Mouse (Mus musculus): ENCODE measurements around the gene Ly6g6e. TPM values are rescaled to one million over a fixed set of nuclear protein-coding genes. Genes with fewer than 3 reads are reported as not detected.

Gene Ly6g6e
- total RNA-seq, 1 experiment, result 13.4 TPM

DNA sequence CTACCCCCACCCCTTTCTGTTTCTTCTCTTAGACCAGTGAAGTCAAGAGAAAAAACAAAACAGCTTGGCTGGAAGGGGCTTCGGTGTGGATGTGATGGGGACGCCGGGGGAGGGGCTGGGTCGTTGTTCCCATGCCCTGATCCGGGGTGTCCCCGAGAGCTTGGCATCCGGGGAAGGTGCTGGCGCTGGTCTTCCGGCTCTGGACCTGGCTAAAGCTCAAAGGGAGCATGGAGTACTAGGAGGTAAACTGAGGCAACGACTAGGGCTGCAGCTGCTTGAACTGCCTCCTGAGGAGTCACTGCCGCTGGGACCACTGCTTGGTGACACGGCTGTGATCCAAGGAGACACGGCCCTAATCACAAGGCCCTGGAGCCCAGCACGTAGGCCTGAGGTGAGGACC lies 16.6 kb upstream of the Ly6g6e start:
- TF ChIP-seq MAFK (IDR thresholded peaks at IDR 0.05; ENCODE audit: insufficient read depth, low read depth, low read length) (no peak), CHD2 (IDR thresholded peaks at IDR 0.05; ENCODE audit: low read depth, low read length) (no peak), ZNF384 (IDR thresholded peaks at IDR 0.05; ENCODE audit: low read depth, low read length) (no peak), ZC3H11A (IDR thresholded peaks at IDR 0.05; ENCODE audit: borderline replicate concordance, low read depth, low read length) (no peak), HCFC1 (IDR thresholded peaks at IDR 0.05; ENCODE audit: borderline replicate concordance, insufficient read depth, low read length) (no peak)
- H3K4me3 ChIP-seq (ENCODE audit: insufficient read depth in 1 of 2, low read depth in 1 of 2, low read length in 2 of 2, poor library complexity in 1 of 2, severe bottlenecking in 1 of 2), result peak overlapping the region; percentile 86 to 88
- peaks cover 6 to 34% of the 10 kb centered on the region in 2 experiments for H3K4me1 ChIP-seq (ENCODE audit: control insufficient read depth in 2 of 2, insufficient read depth in 2 of 2, low read length in 2 of 2, poor library complexity in 1 of 2)
- H3K27ac ChIP-seq (ENCODE audit: insufficient read depth, low read depth, low read length, poor library complexity, severe bottlenecking), result no peak overlapping the region
- peak overlapping the region; percentile 52; the same call in 1 of the 2 replicates for H3K9ac ChIP-seq (ENCODE audit: insufficient read depth, low read depth, low read length, poor library complexity, severe bottlenecking)
- in situ Hi-C loops (cut with MboI; ENCODE audit: low sequenced_read_pairs in 2 of 2, unreplicated experiment in 2 of 2), result no loop called here
- no peaks in the 10 kb centered on the region for H3K9me3 ChIP-seq (ENCODE audit: control insufficient read depth, insufficient read depth, low read depth, low read length)
- H3K36me3 ChIP-seq (ENCODE audit: control insufficient read depth, insufficient read depth, low read length, poor library complexity, severe bottlenecking), result peaks cover 25% of the 10 kb centered on the region
- DNase-seq (ENCODE audit: low read depth, low spot score), result no peak

GRCm38 (mm10) chr17:35060737-35061297 lies 15.9 kb upstream of the Ly6g6e start:
- Histone ChIP-seq H3K27ac (ENCODE audit: insufficient read depth, low read depth, low read length, poor library complexity, severe bottlenecking) (no peak overlapping the region), H3K4me1 (ENCODE audit: control insufficient read depth in 2 of 2, insufficient read depth in 2 of 2, low read length in 2 of 2, poor library complexity in 1 of 2) (peaks cover 6 to 34% of the 10 kb centered on the region in 2 experiments), H3K36me3 (ENCODE audit: control insufficient read depth, insufficient read depth, low read length, poor library complexity, severe bottlenecking) (peaks cover 19% of the 10 kb centered on the region; the same call in 1 of the 2 replicates), H3K4me3 (ENCODE audit: insufficient read depth in 1 of 2, low read depth in 1 of 2, low read length in 2 of 2, poor library complexity in 1 of 2, severe bottlenecking in 1 of 2) (peak overlapping the region; percentile 86 to 88; a peak in 2 of 4 replicates), H3K9ac (ENCODE audit: insufficient read depth, low read depth, low read length, poor library complexity, severe bottlenecking) (peak overlapping the region; percentile 46; the same call in 1 of the 2 replicates), H3K9me3 (ENCODE audit: control insufficient read depth, insufficient read depth, low read depth, low read length) (no peaks in the 10 kb centered on the region)
- DNase-seq (ENCODE audit: low read depth, low spot score), result no peak
- TF ChIP-seq MAFK (IDR thresholded peaks at IDR 0.05; ENCODE audit: insufficient read depth, low read depth, low read length) (no peak), ZC3H11A (IDR thresholded peaks at IDR 0.05; ENCODE audit: borderline replicate concordance, low read depth, low read length) (no peak), CHD2 (IDR thresholded peaks at IDR 0.05; ENCODE audit: low read depth, low read length) (no peak), HCFC1 (IDR thresholded peaks at IDR 0.05; ENCODE audit: borderline replicate concordance, insufficient read depth, low read length) (no peak), ZNF384 (IDR thresholded peaks at IDR 0.05; ENCODE audit: low read depth, low read length) (no peak)
- in situ Hi-C loops (cut with MboI; ENCODE audit: low sequenced_read_pairs in 2 of 2, unreplicated experiment in 2 of 2), result no loop called here

GRCm38 (mm10) chr17:35061299-35061698 lies 15.4 kb upstream of the Ly6g6e start:
- in situ Hi-C loops (cut with MboI; ENCODE audit: low sequenced_read_pairs in 2 of 2, unreplicated experiment in 2 of 2), result no loop called here
- no peak for DNase-seq (ENCODE audit: low read depth, low spot score)
- Histone ChIP-seq H3K9ac (ENCODE audit: insufficient read depth, low read depth, low read length, poor library complexity, severe bottlenecking) (no peak overlapping the region), H3K4me3 (ENCODE audit: insufficient read depth in 1 of 2, low read depth in 1 of 2, low read length in 2 of 2, poor library complexity in 1 of 2, severe bottlenecking in 1 of 2) (no peak overlapping the region; a peak in 1 of 4 replicates), H3K36me3 (ENCODE audit: control insufficient read depth, insufficient read depth, low read length, poor library complexity, severe bottlenecking) (peaks cover 16% of the 10 kb centered on the region; the same call in 1 of the 2 replicates), H3K9me3 (ENCODE audit: control insufficient read depth, insufficient read depth, low read depth, low read length) (no peaks in the 10 kb centered on the region), H3K27ac (ENCODE audit: insufficient read depth, low read depth, low read length, poor library complexity, severe bottlenecking) (no peak overlapping the region), H3K4me1 (ENCODE audit: control insufficient read depth in 2 of 2, insufficient read depth in 2 of 2, low read length in 2 of 2, poor library complexity in 1 of 2) (peaks cover 6 to 35% of the 10 kb centered on the region in 2 experiments)
- TF ChIP-seq ZNF384 (IDR thresholded peaks at IDR 0.05; ENCODE audit: low read depth, low read length), result no peak
- no peak for TF ChIP-seq MAFK (IDR thresholded peaks at IDR 0.05; ENCODE audit: insufficient read depth, low read depth, low read length)
- no peak for TF ChIP-seq HCFC1 (IDR thresholded peaks at IDR 0.05; ENCODE audit: borderline replicate concordance, insufficient read depth, low read length)
- TF ChIP-seq CHD2 (IDR thresholded peaks at IDR 0.05; ENCODE audit: low read depth, low read length), result no peak
- no peak for TF ChIP-seq ZC3H11A (IDR thresholded peaks at IDR 0.05; ENCODE audit: borderline replicate concordance, low read depth, low read length)

DNA sequence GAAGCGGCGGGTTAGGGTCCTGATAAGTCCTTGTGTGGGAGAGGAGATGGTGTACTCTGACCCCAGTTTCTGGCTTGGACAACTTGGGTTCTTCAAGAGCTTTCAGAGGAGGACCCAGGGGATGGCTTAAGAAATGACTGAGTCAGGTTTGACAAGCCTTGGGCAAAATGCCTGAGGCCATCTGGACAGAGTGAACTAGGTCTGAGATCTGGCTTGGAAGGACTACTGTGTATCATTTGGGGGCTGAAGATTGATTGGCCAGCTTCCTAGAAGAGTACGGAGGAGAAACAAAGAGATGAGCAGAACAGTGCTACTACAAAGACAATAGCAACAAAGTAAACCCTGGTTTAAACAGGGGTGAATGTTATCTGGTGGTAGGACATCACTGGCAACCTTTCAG lies 13.2 kb upstream of the Ly6g6e start:
- in situ Hi-C loops (cut with MboI; ENCODE audit: low sequenced_read_pairs in 2 of 2, unreplicated experiment in 2 of 2), result no loop called here
- Histone ChIP-seq H3K9me3 (ENCODE audit: control insufficient read depth, insufficient read depth, low read depth, low read length) (no peaks in the 10 kb centered on the region), H3K27ac (ENCODE audit: insufficient read depth, low read depth, low read length, poor library complexity, severe bottlenecking) (no peak overlapping the region), H3K4me3 (ENCODE audit: insufficient read depth in 1 of 2, low read depth in 1 of 2, low read length in 2 of 2, poor library complexity in 1 of 2, severe bottlenecking in 1 of 2) (no peak overlapping the region), H3K36me3 (ENCODE audit: control insufficient read depth, insufficient read depth, low read length, poor library complexity, severe bottlenecking) (peaks cover 10% of the 10 kb centered on the region; the same call in 1 of the 2 replicates), H3K4me1 (ENCODE audit: control insufficient read depth in 2 of 2, insufficient read depth in 2 of 2, low read length in 2 of 2, poor library complexity in 1 of 2) (peaks cover 6 to 34% of the 10 kb centered on the region in 2 experiments), H3K9ac (ENCODE audit: insufficient read depth, low read depth, low read length, poor library complexity, severe bottlenecking) (no peak overlapping the region)
- no peak for DNase-seq (ENCODE audit: low read depth, low spot score)
- TF ChIP-seq HCFC1 (IDR thresholded peaks at IDR 0.05; ENCODE audit: borderline replicate concordance, insufficient read depth, low read length) (no peak), ZC3H11A (IDR thresholded peaks at IDR 0.05; ENCODE audit: borderline replicate concordance, low read depth, low read length) (no peak), MAFK (IDR thresholded peaks at IDR 0.05; ENCODE audit: insufficient read depth, low read depth, low read length) (no peak), ZNF384 (IDR thresholded peaks at IDR 0.05; ENCODE audit: low read depth, low read length) (no peak), CHD2 (IDR thresholded peaks at IDR 0.05; ENCODE audit: low read depth, low read length) (no peak)

Measured in ES-E14 (cell line).